Mouse (Mus musculus): ENCODE measurements around the gene Atp23. TPM values are rescaled to one million over a fixed set of nuclear protein-coding genes. Genes with fewer than 3 reads are reported as not detected.

Atp23 gene
- total RNA-seq, 1 experiment = 12.1 TPM

GRCm38 (mm10) chr10:126931760-126932139, 30.6 kb upstream of the Atp23 start:
- H3K4me1 ChIP-seq (ENCODE audit: control insufficient read depth in 2 of 2, insufficient read depth in 2 of 2, low read length in 2 of 2, poor library complexity in 1 of 2) = peaks cover 25 to 47% of the 10 kb centered on the region in 2 experiments
- no peak overlapping the region for H3K4me3 ChIP-seq (ENCODE audit: insufficient read depth in 1 of 2, low read depth in 1 of 2, low read length in 2 of 2, poor library complexity in 1 of 2, severe bottlenecking in 1 of 2)
- in situ Hi-C loops (cut with MboI; ENCODE audit: low sequenced_read_pairs in 2 of 2, unreplicated experiment in 2 of 2) = no loop called here
- H3K36me3 ChIP-seq (ENCODE audit: control insufficient read depth, insufficient read depth, low read length, poor library complexity, severe bottlenecking) = no peaks in the 10 kb centered on the region
- DNase-seq (ENCODE audit: low read depth, low spot score) = no peak
- TF ChIP-seq CHD2 (IDR thresholded peaks at IDR 0.05; ENCODE audit: low read depth, low read length) (no peak), MAFK (IDR thresholded peaks at IDR 0.05; ENCODE audit: insufficient read depth, low read depth, low read length) (no peak)
- H3K9ac ChIP-seq (ENCODE audit: insufficient read depth, low read depth, low read length, poor library complexity, severe bottlenecking) = no peak overlapping the region
- H3K27ac ChIP-seq (ENCODE audit: insufficient read depth, low read depth, low read length, poor library complexity, severe bottlenecking) = no peak overlapping the region
- no peaks in the 10 kb centered on the region for H3K9me3 ChIP-seq (ENCODE audit: control insufficient read depth, insufficient read depth, low read depth, low read length)

DNA sequence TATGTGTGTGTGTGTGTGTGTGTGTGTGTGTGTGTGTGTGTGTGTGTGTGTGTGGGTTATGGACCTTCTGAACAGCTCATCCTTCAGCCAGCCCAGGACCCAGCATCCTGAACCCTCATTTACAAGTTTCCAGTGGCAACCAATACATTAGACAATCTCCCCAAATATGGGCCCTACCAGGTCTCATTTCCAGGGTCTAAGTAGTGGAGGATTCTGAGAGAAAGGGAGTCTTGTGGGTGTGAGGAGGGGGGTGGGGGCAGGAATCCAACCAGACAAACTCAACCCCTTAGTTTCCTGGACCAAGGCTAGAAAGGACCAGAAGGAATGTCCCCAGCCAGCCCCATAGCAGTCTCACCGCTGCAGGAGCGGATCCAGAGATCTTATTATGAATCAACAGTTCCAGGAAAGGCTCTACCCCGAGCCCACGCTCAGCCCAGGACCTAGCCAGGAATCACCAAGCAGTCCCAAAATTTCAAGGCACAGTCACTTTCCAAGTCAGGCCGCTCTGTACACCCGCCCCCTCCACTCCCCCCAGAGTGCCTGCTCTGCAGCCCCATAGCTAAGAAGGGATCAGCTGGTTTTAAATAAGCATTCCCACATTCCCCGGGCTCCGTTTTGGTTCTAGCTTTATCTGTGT, 30.1 kb upstream of the Atp23 start:
- H3K9ac ChIP-seq (ENCODE audit: insufficient read depth, low read depth, low read length, poor library complexity, severe bottlenecking) = no peak overlapping the region
- no peak overlapping the region for H3K27ac ChIP-seq (ENCODE audit: insufficient read depth, low read depth, low read length, poor library complexity, severe bottlenecking)
- no peaks in the 10 kb centered on the region for H3K36me3 ChIP-seq (ENCODE audit: control insufficient read depth, insufficient read depth, low read length, poor library complexity, severe bottlenecking)
- no peak overlapping the region for H3K4me3 ChIP-seq (ENCODE audit: insufficient read depth in 1 of 2, low read depth in 1 of 2, low read length in 2 of 2, poor library complexity in 1 of 2, severe bottlenecking in 1 of 2)
- no peak for DNase-seq (ENCODE audit: low read depth, low spot score)
- peaks cover 25 to 48% of the 10 kb centered on the region in 2 experiments for H3K4me1 ChIP-seq (ENCODE audit: control insufficient read depth in 2 of 2, insufficient read depth in 2 of 2, low read length in 2 of 2, poor library complexity in 1 of 2)
- no peaks in the 10 kb centered on the region for H3K9me3 ChIP-seq (ENCODE audit: control insufficient read depth, insufficient read depth, low read depth, low read length)
- in situ Hi-C loops (cut with MboI; ENCODE audit: low sequenced_read_pairs in 2 of 2, unreplicated experiment in 2 of 2) = no loop called here
- TF ChIP-seq ZC3H11A (IDR thresholded peaks at IDR 0.05; ENCODE audit: borderline replicate concordance, low read depth, low read length) (no peak), HCFC1 (IDR thresholded peaks at IDR 0.05; ENCODE audit: borderline replicate concordance, insufficient read depth, low read length) (no peak), MAFK (IDR thresholded peaks at IDR 0.05; ENCODE audit: insufficient read depth, low read depth, low read length) (no peak), CHD2 (IDR thresholded peaks at IDR 0.05; ENCODE audit: low read depth, low read length) (no peak), ZNF384 (IDR thresholded peaks at IDR 0.05; ENCODE audit: low read depth, low read length) (no peak)

- H3K27ac ChIP-seq (ENCODE audit: insufficient read depth, low read depth, low read length, poor library complexity, severe bottlenecking) = no peak overlapping the region
- peaks cover 24 to 47% of the 10 kb centered on the region in 2 experiments for H3K4me1 ChIP-seq (ENCODE audit: control insufficient read depth in 2 of 2, insufficient read depth in 2 of 2, low read length in 2 of 2, poor library complexity in 1 of 2)
These were observed 29.3 kb upstream of the Atp23 start for GRCm38 (mm10) chr10:126930270-126931121.

GRCm38 (mm10) chr10:126929543-126929942, 28.4 kb upstream of the Atp23 start:
- no peak for DNase-seq (ENCODE audit: low read depth, low spot score)
- Histone ChIP-seq H3K36me3 (ENCODE audit: control insufficient read depth, insufficient read depth, low read length, poor library complexity, severe bottlenecking) (no peaks in the 10 kb centered on the region), H3K4me1 (ENCODE audit: control insufficient read depth in 2 of 2, insufficient read depth in 2 of 2, low read length in 2 of 2, poor library complexity in 1 of 2) (peaks cover 18 to 39% of the 10 kb centered on the region in 2 experiments), H3K9ac (ENCODE audit: insufficient read depth, low read depth, low read length, poor library complexity, severe bottlenecking) (no peak overlapping the region), H3K27ac (ENCODE audit: insufficient read depth, low read depth, low read length, poor library complexity, severe bottlenecking) (no peak overlapping the region), H3K4me3 (ENCODE audit: insufficient read depth in 1 of 2, low read depth in 1 of 2, low read length in 2 of 2, poor library complexity in 1 of 2, severe bottlenecking in 1 of 2) (no peak overlapping the region), H3K9me3 (ENCODE audit: control insufficient read depth, insufficient read depth, low read depth, low read length) (no peaks in the 10 kb centered on the region)
- no peak for TF ChIP-seq HCFC1 (IDR thresholded peaks at IDR 0.05; ENCODE audit: borderline replicate concordance, insufficient read depth, low read length)
- no peak for TF ChIP-seq ZNF384 (IDR thresholded peaks at IDR 0.05; ENCODE audit: low read depth, low read length)
- TF ChIP-seq MAFK (IDR thresholded peaks at IDR 0.05; ENCODE audit: insufficient read depth, low read depth, low read length) = no peak
- in situ Hi-C loops (cut with MboI; ENCODE audit: low sequenced_read_pairs in 2 of 2, unreplicated experiment in 2 of 2) = no loop called here

More at GRCm38 (mm10) chr10:126930270-126931121, 29.3 kb upstream of the Atp23 start:
- Histone ChIP-seq H3K9ac (ENCODE audit: insufficient read depth, low read depth, low read length, poor library complexity, severe bottlenecking) (peak overlapping the region; percentile 21; the same call in 1 of the 2 replicates), H3K9me3 (ENCODE audit: control insufficient read depth, insufficient read depth, low read depth, low read length) (no peaks in the 10 kb centered on the region), H3K36me3 (ENCODE audit: control insufficient read depth, insufficient read depth, low read length, poor library complexity, severe bottlenecking) (no peaks in the 10 kb centered on the region), H3K4me3 (ENCODE audit: insufficient read depth in 1 of 2, low read depth in 1 of 2, low read length in 2 of 2, poor library complexity in 1 of 2, severe bottlenecking in 1 of 2) (no peak overlapping the region)
- no peak for DNase-seq (ENCODE audit: low read depth, low spot score)
- in situ Hi-C loops (cut with MboI; ENCODE audit: low sequenced_read_pairs in 2 of 2, unreplicated experiment in 2 of 2) = no loop called here
- no peak for TF ChIP-seq CHD2 (IDR thresholded peaks at IDR 0.05; ENCODE audit: low read depth, low read length)
- no peak for TF ChIP-seq ZC3H11A (IDR thresholded peaks at IDR 0.05; ENCODE audit: borderline replicate concordance, low read depth, low read length)
- no peak for TF ChIP-seq ZNF384 (IDR thresholded peaks at IDR 0.05; ENCODE audit: low read depth, low read length)
- TF ChIP-seq MAFK (IDR thresholded peaks at IDR 0.05; ENCODE audit: insufficient read depth, low read depth, low read length) = no peak
- TF ChIP-seq HCFC1 (IDR thresholded peaks at IDR 0.05; ENCODE audit: borderline replicate concordance, insufficient read depth, low read length) = no peak
